Mouse (Mus musculus): ENCODE measurements around the gene Dnah11.
"Not testable (repeated sequence)": the region's sequence is repeated elsewhere in the genome, so short reads cannot be mapped to it uniquely, and the experiment has no call there.

Dnah11 gene

GRCm38 (mm10) chr12:117973712-117974111, 225.1 kb downstream of the Dnah11 start:
- DNase-seq: no peak

- no peak for DNase-seq
Measured at GRCm38 (mm10) chr12:117962698-117963097, 236.1 kb downstream of the Dnah11 start.

- DNase-seq: no peak
Measured at GRCm38 (mm10) chr12:117959213-117959612, 239.6 kb downstream of the Dnah11 start.

- no peak for DNase-seq
Measured at GRCm38 (mm10) chr12:117946823-117947704, 251.8 kb downstream of the Dnah11 start.

- no peak for DNase-seq
Measured at GRCm38 (mm10) chr12:117941947-117942346, 256.9 kb downstream of the Dnah11 start.

GRCm38 (mm10) chr12:117938214-117938613, 260.6 kb downstream of the Dnah11 start:
- no peak for DNase-seq

GRCm38 (mm10) chr12:117932026-117932425, 266.8 kb downstream of the Dnah11 start:
- no peak for DNase-seq

GRCm38 (mm10) chr12:117929768-117930167, 269.1 kb downstream of the Dnah11 start:
- DNase-seq: no peak

- no peak for DNase-seq
Measured at GRCm38 (mm10) chr12:117915826-117916588, 282.8 kb downstream of the Dnah11 start.

GRCm38 (mm10) chr12:117914613-117915245, 284.1 kb downstream of the Dnah11 start:
- DNase-seq: no peak

- no peak for DNase-seq
Measured at GRCm38 (mm10) chr12:117911396-117911795, 287.4 kb downstream of the Dnah11 start.

- DNase-seq: not testable (repeated sequence)
Measured at GRCm38 (mm10) chr12:117905232-117905840, 293.5 kb downstream of the Dnah11 start.

GRCm38 (mm10) chr12:117903671-117904070, 295.2 kb downstream of the Dnah11 start:
- no peak for DNase-seq

- DNase-seq: not testable (repeated sequence)
Measured at GRCm38 (mm10) chr12:117901352-117901751, 297.5 kb downstream of the Dnah11 start.

GRCm38 (mm10) chr12:117900798-117901197, 298.0 kb downstream of the Dnah11 start:
- DNase-seq: not testable (repeated sequence)

GRCm38 (mm10) chr12:117887422-117887821, 311.4 kb downstream of the Dnah11 start:
- no peak for DNase-seq

- DNase-seq: no peak
Measured at GRCm38 (mm10) chr12:117884627-117885026, 314.2 kb downstream of the Dnah11 start.

GRCm38 (mm10) chr12:117878341-117878740, 320.5 kb downstream of the Dnah11 start:
- no peak for DNase-seq

- no peak for DNase-seq
Measured at GRCm38 (mm10) chr12:117872265-117872664, 326.6 kb downstream of the Dnah11 start.

GRCm38 (mm10) chr12:117867708-117868564, 330.9 kb downstream of the Dnah11 start:
- no peak for DNase-seq

GRCm38 (mm10) chr12:117862655-117863054, 336.2 kb downstream of the Dnah11 start:
- no peak for DNase-seq

GRCm38 (mm10) chr12:117861249-117861648, 337.6 kb downstream of the Dnah11 start:
- DNase-seq: no peak

All from cerebellum, postnatal 36 days (tissue).